Mouse (Mus musculus) ES-Bruce4 (cell line): Measurements from ENCODE around the gene Sepsecs.

Experiments used
- CTCF ChIP-seq: IDR thresholded peaks from one replicate; pipeline ENCODE4 v1.8.1; 2011; ENCODE audit warnings: low read depth, low read length
- EP300 ChIP-seq: IDR thresholded peaks from 2 replicates; pipeline ENCODE4 v1.6.1; 2011; ENCODE audit warnings: low read depth, low read length; ENCODE audit not compliant: insufficient read depth
- POLR2A ChIP-seq: IDR thresholded peaks from one replicate; pipeline ENCODE4 v1.8.1; 2011; ENCODE audit warnings: low read length; ENCODE audit not compliant: insufficient read depth

DNA sequence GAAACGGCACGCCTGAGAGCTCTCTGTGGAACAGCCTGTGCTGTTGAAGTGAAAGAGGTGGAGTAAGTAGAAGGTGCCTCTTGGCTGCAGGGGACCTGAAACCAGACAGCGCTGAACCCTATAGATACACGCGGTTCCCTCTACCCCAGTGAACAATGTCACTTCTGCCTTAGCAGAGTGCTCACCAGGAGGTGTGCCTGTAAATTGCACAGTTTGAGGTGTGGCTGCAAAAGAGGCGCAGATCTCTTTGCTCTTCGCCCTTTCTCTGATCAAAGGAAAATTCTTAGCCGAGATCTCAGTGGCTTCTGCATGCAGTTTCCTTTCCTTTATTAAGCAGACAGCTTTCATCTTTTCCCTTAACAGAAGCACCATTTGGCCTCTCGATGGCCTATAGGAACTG lies 54.1 kb downstream of the Sepsecs start:
- no peak for TF ChIP-seq CTCF
- no peak for TF ChIP-seq POLR2A
- TF ChIP-seq EP300: no peak
